Mouse (Mus musculus) hindbrain, embryonic 15.5 days (tissue): ENCODE measurements around the gene Cers6. TPM values are rescaled to one million over a fixed set of nuclear protein-coding genes. Genes with fewer than 3 reads are reported as not detected.

Experiments used
- ATAC-seq: fragments of 200-750 bp; cut with Nextera tagmentation; 2 replicates; pipeline ENCODE4 v1.8.0; 2017; ENCODE audit warnings: low read depth, moderate number of reproducible peaks, moderate TSS enrichment; ENCODE audit not compliant: low FRiP score
- H3K27ac ChIP-seq: fragments of 300-500 bp; sonication (generic); replicated peaks from 2 replicates; pipeline ENCODE4 v1.5.1; 2015; ENCODE audit warnings: mild to moderate bottlenecking, inconsistent platforms
- H3K27me3 ChIP-seq: fragments of 300-500 bp; sonication (generic); 2 replicates; pipeline ENCODE4 v1.6.1; 2015; ENCODE audit warnings: control low read depth, inconsistent platforms
- H3K36me3 ChIP-seq: fragments of 300-500 bp; sonication (generic); 2 replicates; pipeline ENCODE4 v1.6.1; 2015; ENCODE audit warnings: control low read depth, inconsistent platforms
- H3K4me1 ChIP-seq: fragments of 300-500 bp; sonication (generic); replicated peaks from 2 replicates; pipeline ENCODE4 v1.6.1; 2015; ENCODE audit warnings: control low read depth, inconsistent platforms
- H3K4me2 ChIP-seq: fragments of 300-500 bp; sonication (generic); 2 replicates; pipeline ENCODE4 v1.6.1; 2015; ENCODE audit warnings: moderate library complexity, mild to moderate bottlenecking, inconsistent platforms
- H3K4me3 ChIP-seq: fragments of 300-500 bp; sonication (generic); 2 replicates; pipeline ENCODE4 v1.5.1; 2015; ENCODE audit warnings: mild to moderate bottlenecking, inconsistent platforms
- H3K9ac ChIP-seq: fragments of 300-500 bp; sonication (generic); 2 replicates; pipeline ENCODE4 v1.6.1; 2015; ENCODE audit warnings: inconsistent platforms
- H3K9me3 ChIP-seq: fragments of 300-500 bp; sonication (generic); 2 replicates; pipeline ENCODE4 v1.6.1; 2016; ENCODE audit warnings: control low read depth, inconsistent platforms
- WGBS: fragments of 180-500 bp; shearing (Covaris S2); methylation state at CpG from one replicate; pipeline ENCODE4 v1.1.7; 2015; 5-methylcytosine and 5-hydroxymethylcytosine counted together
- polyA plus RNA-seq: library from polyadenylated mRNA; unstranded; fragments of >200 nt; fragmentation: Nextera tagmentation; extraction: Ambion mirVana; gene quantifications from 2 replicates; pipeline ENCODE4 v1.2.1, GENCODE M21; 2015

Gene Cers6
- polyA plus RNA-seq, 1 experiment from 2014 or later, result 54.9 TPM

DNA sequence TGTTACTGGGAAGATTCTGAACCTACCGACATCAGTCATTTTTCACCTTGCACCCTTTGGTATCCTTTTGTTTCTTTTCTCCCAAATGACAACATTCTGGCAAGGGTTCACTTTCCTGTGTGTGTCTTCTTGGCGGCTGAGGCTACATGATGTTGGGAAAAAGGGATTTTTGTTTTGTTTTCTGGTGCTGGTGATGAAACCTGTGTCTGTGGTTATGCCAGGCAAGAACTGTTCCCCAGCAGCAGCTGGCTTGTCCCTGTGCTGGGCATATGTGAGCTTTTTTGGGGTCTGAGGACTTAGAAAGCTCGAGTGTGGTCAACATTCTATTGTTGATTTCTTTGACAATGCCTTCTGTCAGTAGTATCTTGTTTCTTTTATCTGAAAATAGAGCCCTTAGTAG lies 45.7 kb downstream of the Cers6 start:
- Histone ChIP-seq H3K4me3 (no peak overlapping the region), H3K4me1 (no peaks in the 10 kb centered on the region), H3K27me3 (no peaks in the 10 kb centered on the region), H3K27ac (no peak overlapping the region), H3K9ac (no peak overlapping the region), H3K9me3 (no peaks in the 10 kb centered on the region), H3K36me3 (no peaks in the 10 kb centered on the region), H3K4me2 (no peak overlapping the region)
- no peak for ATAC-seq
- WGBS, result 79% methylated on average over 3 of the region's 3 CpGs

DNA sequence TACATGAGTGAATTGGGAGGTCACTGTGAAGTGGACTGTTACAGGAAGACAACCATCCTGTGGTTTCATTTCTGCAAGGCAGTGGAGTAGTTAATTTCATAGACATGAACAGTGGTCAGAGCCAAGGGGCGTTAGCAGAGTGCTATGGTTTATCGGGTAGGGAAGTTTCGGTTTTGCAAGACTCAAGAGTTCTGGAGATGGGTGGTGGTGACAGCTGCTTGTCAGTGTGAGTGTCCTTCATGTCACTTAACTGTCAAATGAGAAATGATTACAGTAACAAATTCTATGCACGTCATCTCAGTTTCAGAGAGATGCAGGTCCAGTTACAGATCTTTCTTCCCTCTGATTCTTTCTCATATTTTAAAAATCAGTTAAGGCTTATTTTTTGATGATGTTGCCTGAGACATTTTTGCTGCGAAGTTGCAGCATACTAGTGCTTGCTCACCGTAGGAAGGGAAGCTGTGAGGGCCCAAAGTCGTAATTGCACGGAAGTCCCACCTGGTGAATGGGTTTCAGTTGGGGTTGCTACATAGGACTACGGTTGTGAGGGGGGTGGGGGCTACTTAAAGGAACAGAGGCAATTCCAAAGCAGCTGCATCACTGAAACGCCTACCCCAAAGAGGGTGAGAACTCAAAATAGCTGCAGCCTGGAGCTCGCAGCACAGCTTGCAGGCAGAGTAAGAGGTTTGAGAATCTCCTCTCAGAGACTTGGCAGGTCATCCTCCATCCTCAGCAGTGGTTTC lies 46.7 kb downstream of the Cers6 start:
- no peak for ATAC-seq
- 81% methylated on average over 11 of the region's 11 CpGs for WGBS
- no peaks in the 10 kb centered on the region for H3K36me3 ChIP-seq
- no peak overlapping the region for H3K9ac ChIP-seq
- no peaks in the 10 kb centered on the region for H3K27me3 ChIP-seq
- no peaks in the 10 kb centered on the region for H3K4me1 ChIP-seq
- H3K4me3 ChIP-seq, result no peak overlapping the region
- H3K4me2 ChIP-seq, result no peak overlapping the region
- H3K27ac ChIP-seq, result no peak overlapping the region
- no peaks in the 10 kb centered on the region for H3K9me3 ChIP-seq

DNA sequence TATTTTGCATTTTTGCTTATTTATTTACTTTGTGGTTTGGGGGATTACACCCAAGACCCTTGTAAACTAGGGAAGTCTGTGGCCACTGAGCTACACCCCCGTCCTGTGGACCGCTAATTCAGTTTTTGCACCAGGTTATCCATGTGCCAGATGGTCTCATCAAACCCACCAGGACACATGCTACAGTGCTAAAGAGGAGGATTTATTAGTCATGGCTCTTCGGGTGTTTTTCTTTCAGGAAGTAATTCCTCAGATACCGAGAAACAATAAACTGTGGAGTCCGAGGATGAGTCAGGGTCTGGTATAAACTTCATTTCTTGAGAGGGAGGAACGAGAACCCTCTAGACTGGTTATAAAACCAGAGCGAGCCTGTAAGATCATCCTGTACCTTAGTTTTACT lies 49.5 kb downstream of the Cers6 start:
- ATAC-seq, result no peak
- Histone ChIP-seq H3K9me3 (no peaks in the 10 kb centered on the region), H3K9ac (no peak overlapping the region), H3K4me3 (no peak overlapping the region), H3K27ac (no peak overlapping the region), H3K4me2 (no peak overlapping the region), H3K36me3 (no peaks in the 10 kb centered on the region), H3K27me3 (no peaks in the 10 kb centered on the region), H3K4me1 (no peaks in the 10 kb centered on the region)
- 73% methylated on average over 7 of the region's 7 CpGs for WGBS

DNA sequence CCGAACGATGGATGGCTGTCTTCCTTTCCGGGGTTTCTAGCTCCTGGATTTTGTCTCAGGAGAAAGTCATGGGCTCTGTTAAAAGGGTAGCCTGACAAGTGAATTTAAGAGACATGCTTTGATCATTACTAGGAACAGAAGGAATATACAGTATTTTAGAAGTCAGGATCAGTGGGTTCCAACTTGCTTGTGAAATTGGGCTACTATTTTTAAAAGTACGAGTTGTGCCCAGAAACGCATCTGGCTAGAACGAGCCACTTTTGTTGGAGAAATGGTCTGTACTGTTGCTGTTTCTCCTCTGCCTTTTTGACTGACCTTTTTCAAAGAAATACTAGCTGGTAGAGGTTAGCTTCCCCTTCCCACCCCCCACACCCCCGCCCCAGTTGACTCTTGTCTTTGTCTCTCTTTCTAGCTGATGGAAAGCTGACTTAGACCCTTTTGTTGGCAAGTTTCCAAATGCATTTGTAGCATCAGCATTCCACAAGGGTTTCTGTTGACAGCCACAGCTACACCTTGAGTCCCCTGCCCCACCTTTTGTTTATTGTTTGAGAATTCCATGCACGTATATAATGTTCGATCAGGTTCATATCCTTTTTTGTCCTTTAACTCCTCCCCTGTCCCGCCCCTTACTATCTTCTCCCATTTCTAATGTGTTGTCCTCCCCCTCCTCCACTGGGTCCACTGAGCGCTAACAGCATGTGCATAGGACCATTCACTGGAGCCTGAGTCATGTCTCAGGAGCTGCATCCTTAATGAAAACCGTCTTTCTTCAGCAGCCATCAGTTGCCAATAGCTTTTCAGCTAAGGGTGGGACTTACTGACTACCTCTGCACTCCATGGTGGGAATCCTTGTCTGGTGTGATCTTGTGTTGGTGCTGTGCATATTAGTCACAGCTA lies 50.6 kb downstream of the Cers6 start:
- no peaks in the 10 kb centered on the region for H3K27me3 ChIP-seq
- no peak overlapping the region for H3K9ac ChIP-seq
- no peak overlapping the region for H3K27ac ChIP-seq
- H3K9me3 ChIP-seq, result no peaks in the 10 kb centered on the region
- no peak overlapping the region for H3K4me3 ChIP-seq
- H3K36me3 ChIP-seq, result no peaks in the 10 kb centered on the region
- H3K4me1 ChIP-seq, result no peaks in the 10 kb centered on the region
- 0 out of 2 replicates have a peak, but pooled peaks have one; percentile 52 for ATAC-seq
- no peak overlapping the region for H3K4me2 ChIP-seq
- 81% methylated on average over 12 of the region's 12 CpGs for WGBS

DNA sequence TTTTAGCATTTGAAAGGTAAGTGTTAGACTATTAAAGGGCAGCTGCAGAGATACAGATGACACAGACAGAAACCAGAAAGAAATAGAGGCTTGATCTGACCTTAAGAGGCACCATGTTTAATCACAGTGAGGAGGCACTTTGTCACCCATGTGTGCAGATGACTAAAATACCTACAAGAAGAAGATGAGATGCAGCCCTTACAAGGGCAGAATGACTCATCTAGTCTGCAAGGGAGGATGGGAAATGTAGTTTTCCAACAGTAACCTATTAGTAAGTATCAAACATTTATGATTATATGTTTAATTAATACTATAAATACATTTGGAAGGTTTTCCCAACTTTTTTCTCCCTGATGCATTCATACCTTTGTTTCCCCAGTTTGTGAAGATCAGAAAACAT lies 54.5 kb downstream of the Cers6 start:
- H3K36me3 ChIP-seq, result no peaks in the 10 kb centered on the region
- no peaks in the 10 kb centered on the region for H3K9me3 ChIP-seq
- H3K4me2 ChIP-seq, result no peak overlapping the region
- H3K27me3 ChIP-seq, result no peaks in the 10 kb centered on the region
- H3K4me1 ChIP-seq, result no peaks in the 10 kb centered on the region
- H3K27ac ChIP-seq, result no peak overlapping the region
- ATAC-seq, result no peak
- no peak overlapping the region for H3K9ac ChIP-seq
- H3K4me3 ChIP-seq, result no peak overlapping the region

DNA sequence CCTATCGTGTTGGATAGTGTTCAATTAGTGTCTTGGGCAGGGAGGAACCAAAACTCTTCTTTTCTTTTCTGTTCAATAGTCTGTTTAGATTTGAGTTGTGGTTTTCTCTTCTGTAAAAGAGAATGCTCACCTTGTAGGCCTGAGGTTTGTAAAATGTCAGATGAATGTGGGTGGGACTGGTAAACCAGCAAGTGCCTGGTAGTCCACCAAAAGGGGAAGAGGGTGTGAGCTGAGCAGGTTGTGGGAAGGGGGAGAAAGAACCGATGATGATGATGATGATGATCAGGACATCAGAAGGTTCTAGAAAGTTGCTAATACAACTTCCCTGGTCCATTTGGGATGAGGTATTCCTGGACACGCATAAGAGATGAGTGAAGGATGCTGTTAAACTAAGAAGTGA lies 55.1 kb downstream of the Cers6 start:
- 94% methylated on average over 3 of the region's 3 CpGs for WGBS
- H3K9me3 ChIP-seq, result no peaks in the 10 kb centered on the region
- no peaks in the 10 kb centered on the region for H3K4me1 ChIP-seq
- no peak overlapping the region for H3K27ac ChIP-seq
- H3K36me3 ChIP-seq, result no peaks in the 10 kb centered on the region
- H3K9ac ChIP-seq, result no peak overlapping the region
- H3K27me3 ChIP-seq, result no peaks in the 10 kb centered on the region
- H3K4me3 ChIP-seq, result no peak overlapping the region
- H3K4me2 ChIP-seq, result no peak overlapping the region
- ATAC-seq, result no peak

DNA sequence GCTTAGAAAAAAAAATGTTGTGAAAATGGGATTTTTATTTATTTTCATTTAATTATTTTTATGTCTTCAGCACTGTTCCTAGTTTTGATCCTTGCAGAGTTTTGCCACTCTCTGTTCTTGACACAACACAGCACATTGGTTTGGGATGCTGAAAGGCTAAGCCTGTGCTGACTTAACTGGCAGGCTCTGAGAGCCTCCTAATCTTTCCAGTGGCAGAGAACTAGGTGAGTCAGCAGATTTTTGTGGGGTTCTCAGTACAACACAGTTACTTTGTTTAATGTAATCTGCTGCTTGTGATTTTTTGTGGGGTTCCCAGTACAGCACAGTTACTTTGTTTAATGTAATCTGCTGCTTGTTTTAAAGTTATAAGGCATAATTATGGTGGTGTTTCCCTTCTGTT lies 55.8 kb downstream of the Cers6 start:
- Histone ChIP-seq H3K9me3 (no peaks in the 10 kb centered on the region), H3K4me1 (no peaks in the 10 kb centered on the region), H3K4me2 (no peak overlapping the region), H3K27ac (no peak overlapping the region), H3K36me3 (no peaks in the 10 kb centered on the region), H3K4me3 (no peak overlapping the region), H3K27me3 (no peaks in the 10 kb centered on the region), H3K9ac (no peak overlapping the region)
- no peak for ATAC-seq

DNA sequence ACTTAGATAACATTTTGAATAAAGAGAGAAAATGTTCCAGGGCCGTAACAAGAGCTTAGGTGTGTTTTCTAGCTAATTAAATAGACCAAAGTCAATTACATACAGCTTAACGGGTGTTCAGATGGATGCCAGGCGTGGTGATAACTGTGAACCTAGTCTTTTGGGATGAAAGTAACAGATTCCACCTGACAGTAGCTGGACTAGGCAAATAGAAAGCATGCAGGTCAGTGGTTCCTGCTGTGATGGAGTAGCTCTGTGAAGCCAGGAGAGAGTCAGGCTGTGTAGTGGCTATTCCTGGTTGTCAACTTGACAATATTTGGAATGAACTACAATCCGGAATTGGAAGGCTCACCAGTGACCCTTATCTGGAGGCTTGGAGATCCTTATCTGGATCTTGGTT lies 56.3 kb downstream of the Cers6 start:
- Histone ChIP-seq H3K4me1 (no peaks in the 10 kb centered on the region), H3K4me3 (no peak overlapping the region), H3K36me3 (no peaks in the 10 kb centered on the region), H3K27ac (no peak overlapping the region), H3K27me3 (no peaks in the 10 kb centered on the region), H3K9me3 (no peaks in the 10 kb centered on the region), H3K9ac (no peak overlapping the region), H3K4me2 (no peak overlapping the region)
- no peak for ATAC-seq
- 81% methylated on average over 4 of the region's 4 CpGs for WGBS

DNA sequence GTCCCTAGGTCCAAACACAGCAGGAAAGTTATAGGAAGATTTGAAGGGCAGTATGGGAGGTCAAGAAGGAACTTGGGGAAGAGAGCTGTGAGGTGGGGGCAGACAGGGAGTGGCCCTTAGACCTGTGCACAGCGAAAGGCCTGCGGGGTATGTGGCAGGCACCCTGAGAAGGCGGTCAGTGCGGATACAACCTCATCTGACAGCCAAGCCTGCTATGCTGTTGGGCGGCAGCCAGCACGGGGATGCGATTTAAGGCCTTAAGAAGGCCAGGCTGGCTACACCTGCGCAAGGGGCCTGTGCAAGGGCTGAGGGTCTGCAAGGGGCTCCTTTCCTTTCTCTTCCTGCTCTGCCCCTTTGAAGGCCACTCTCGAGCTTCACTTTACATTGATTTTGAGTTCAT lies 63.1 kb downstream of the Cers6 start:
- Histone ChIP-seq H3K9me3 (no peaks in the 10 kb centered on the region), H3K27me3 (no peaks in the 10 kb centered on the region), H3K9ac (no peak overlapping the region), H3K4me1 (peaks cover 3% of the 10 kb centered on the region), H3K4me3 (no peak overlapping the region), H3K4me2 (no peak overlapping the region), H3K27ac (no peak overlapping the region), H3K36me3 (no peaks in the 10 kb centered on the region)
- WGBS, result 88% methylated on average over 9 of the region's 9 CpGs
- ATAC-seq, result no peak

DNA sequence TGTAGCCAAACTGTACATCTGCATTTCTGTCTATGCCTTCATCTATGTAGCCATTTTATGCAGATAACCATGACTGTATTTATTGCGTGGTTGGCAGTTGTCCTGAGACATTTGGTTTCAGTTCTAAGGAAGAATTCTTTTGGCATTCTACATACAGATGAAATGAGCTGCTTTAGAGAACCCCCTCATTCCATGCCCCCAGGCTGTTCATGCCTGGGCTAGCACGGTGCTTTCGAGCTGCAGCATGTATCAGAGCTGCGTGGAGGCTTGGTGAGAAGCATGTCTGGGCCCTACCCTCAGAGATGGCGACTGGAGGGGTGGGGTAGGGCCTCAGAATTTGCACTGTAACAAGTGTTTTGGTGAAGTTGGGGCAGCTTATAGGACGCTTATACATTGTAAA lies 64.3 kb downstream of the Cers6 start:
- no peak overlapping the region for H3K27ac ChIP-seq
- no peak overlapping the region for H3K4me2 ChIP-seq
- H3K4me1 ChIP-seq, result peaks cover 3% of the 10 kb centered on the region
- ATAC-seq, result peak; percentile 45; the same call in 1 of the 2 replicates
- no peak overlapping the region for H3K9ac ChIP-seq
- 79% methylated on average over 6 of the region's 6 CpGs for WGBS
- H3K27me3 ChIP-seq, result no peaks in the 10 kb centered on the region
- H3K4me3 ChIP-seq, result no peak overlapping the region
- no peaks in the 10 kb centered on the region for H3K9me3 ChIP-seq
- no peaks in the 10 kb centered on the region for H3K36me3 ChIP-seq

DNA sequence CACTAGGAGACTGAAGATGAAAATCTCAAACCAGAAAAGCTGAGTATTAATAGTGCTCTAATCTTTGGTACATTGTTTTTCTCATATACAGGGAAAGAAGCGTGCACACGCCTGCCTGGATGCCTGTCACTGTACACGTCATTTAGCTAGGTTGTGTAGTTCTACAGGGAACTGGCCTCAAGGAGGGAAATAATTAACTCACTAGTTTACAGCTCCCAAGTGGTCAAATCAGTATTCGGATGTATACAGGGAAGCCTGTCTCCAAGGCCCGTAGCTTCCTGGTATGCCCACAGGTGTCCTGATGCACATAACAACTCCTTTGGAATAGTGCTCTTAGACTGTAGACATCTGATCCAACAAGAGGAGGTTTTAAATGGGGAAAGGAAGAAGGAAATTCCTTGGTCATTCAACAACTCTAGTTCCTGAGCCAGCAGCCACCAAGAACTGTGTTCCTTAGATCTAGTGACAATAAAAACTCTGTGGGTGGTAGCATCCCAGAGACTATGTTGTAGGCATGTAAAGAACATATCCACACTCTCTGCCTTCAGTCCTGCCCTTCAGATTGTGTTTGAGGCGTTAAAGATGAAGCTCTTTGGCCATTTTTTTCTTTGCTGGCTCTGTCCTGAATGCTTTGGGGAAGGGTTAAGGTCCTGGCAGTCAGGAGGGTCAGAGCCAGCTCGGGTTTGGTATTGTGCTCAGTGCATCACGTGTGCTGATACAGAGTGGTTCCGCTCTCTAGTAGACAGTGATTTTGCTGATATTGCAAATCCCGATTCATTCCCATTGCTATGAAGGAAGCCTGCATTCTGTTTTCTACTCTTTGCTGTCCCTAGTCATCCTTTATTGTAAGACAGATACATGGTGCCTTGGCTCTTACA lies 65.9 kb downstream of the Cers6 start:
- Histone ChIP-seq H3K4me1 (peaks cover 8% of the 10 kb centered on the region), H3K27ac (no peak overlapping the region), H3K9ac (no peak overlapping the region), H3K27me3 (no peaks in the 10 kb centered on the region), H3K4me3 (no peak overlapping the region), H3K4me2 (no peak overlapping the region), H3K36me3 (no peaks in the 10 kb centered on the region), H3K9me3 (no peaks in the 10 kb centered on the region)
- WGBS, result 71% methylated on average over 10 of the region's 10 CpGs
- no peak for ATAC-seq

DNA sequence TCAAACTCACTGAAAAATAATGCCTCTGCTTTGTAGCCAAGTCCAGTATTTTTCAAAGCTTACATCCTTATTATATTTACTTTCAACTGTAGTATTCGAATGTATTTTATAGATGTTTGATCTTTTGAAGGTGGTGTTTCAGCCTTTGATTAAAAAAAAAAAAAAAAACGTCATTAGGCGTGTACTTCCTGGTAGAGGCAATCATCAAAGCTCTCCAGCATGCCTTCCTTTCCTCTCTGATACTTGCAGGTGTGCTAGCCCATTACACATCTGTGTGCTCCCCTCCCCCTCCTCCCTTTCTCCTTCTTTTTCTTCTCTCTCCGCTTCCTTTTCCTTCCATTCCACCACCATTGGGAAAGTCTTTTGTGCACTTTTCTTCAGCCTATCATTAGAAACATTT lies 71.0 kb downstream of the Cers6 start:
- Histone ChIP-seq H3K9ac (no peak overlapping the region), H3K4me1 (peaks cover 12% of the 10 kb centered on the region; the same call in 1 of the 2 replicates), H3K27ac (no peak overlapping the region), H3K4me3 (no peak overlapping the region), H3K36me3 (0 out of 2 replicates have a peak, but pooled peaks cover 6% of the 10 kb centered on the region), H3K9me3 (no peaks in the 10 kb centered on the region), H3K4me2 (no peak overlapping the region), H3K27me3 (no peaks in the 10 kb centered on the region)
- ATAC-seq, result no peak
- 70% methylated on average over 4 of the region's 4 CpGs for WGBS
